Mouse (Mus musculus): ENCODE results near the gene Casq2. TPM values are rescaled to one million over a fixed set of nuclear protein-coding genes. Genes with fewer than 3 reads are reported as not detected.
A peak's percentile ranks its signal among the peaks of the same experiment; 100 is the strongest.

Casq2 gene
- polyA plus RNA-seq, 1 experiment from 2014 or later, result 0.66 TPM

DNA sequence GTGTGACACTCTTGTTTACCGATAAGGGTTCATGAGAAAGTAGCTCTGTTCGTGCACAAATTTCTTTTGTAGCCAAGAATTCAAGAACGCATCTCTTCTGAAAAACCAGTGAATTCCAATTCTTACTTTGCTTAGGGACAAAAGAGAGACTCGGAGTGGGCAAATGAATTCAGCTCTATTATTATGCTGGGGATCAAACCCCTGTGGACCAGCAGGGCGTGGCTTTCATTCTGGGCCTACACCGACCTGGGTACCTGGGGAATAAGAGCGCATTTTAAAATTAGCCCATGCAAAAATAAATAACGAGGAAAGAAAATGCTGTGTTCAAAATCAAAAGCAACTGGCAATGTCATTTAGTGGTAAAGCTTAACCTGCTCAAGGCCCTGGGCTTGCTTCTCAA is 32.9 kb upstream of the Casq2 start:
- Histone ChIP-seq H3K27ac (ENCODE audit: low read depth) (no peak overlapping the region), H3K36me3 (ENCODE audit: control insufficient read depth, insufficient read depth, low read length) (no peaks in the 10 kb centered on the region), H3K4me3 (ENCODE audit: low read depth, low read length) (no peak overlapping the region), H3K9me3 (ENCODE audit: control insufficient read depth, low read length) (no peaks in the 10 kb centered on the region), H3K27me3 (replicated peaks; ENCODE audit: control insufficient read depth, insufficient read depth, low read length) (no peaks in the 10 kb centered on the region), H3K4me2 (ENCODE audit: low read length) (no peak overlapping the region), H3K9ac (ENCODE audit: low read length) (no peak overlapping the region), H3K4me1 (replicated peaks; ENCODE audit: control insufficient read depth, insufficient read depth, low read length) (no peaks in the 10 kb centered on the region)
- WGBS, result 67% methylated on average over 8 of the region's 8 CpGs
- DNase-seq (ENCODE audit: low spot score) (peak; percentile 23), ATAC-seq (replicated peaks; ENCODE audit: low FRiP score, low TSS enrichment, low read depth) (no peak)

DNA sequence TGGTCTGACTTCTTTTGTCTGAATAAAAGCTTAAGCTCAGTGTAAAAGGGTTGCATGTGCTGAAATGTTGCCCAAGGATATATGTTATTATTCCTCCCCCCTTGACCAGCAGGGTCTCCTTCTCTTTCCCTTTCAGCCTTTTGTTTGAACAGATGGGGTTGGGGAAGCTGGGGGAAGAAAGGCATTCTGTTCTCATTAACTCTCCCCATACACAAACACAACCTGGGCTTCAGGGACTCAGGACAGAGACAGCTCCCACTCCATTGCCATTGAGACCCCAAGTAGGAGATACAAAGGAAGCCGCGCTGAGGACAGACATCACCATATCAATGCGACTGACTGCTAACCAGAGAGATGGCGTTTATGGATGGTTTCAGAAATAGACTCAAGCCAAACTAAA is 30.3 kb upstream of the Casq2 start:
- Histone ChIP-seq H3K36me3 (ENCODE audit: control insufficient read depth, insufficient read depth, low read length) (no peaks in the 10 kb centered on the region), H3K4me3 (ENCODE audit: low read depth, low read length) (no peak overlapping the region), H3K9me3 (ENCODE audit: control insufficient read depth, low read length) (no peaks in the 10 kb centered on the region), H3K27ac (ENCODE audit: low read depth) (no peak overlapping the region), H3K4me2 (ENCODE audit: low read length) (no peak overlapping the region), H3K4me1 (replicated peaks; ENCODE audit: control insufficient read depth, insufficient read depth, low read length) (no peaks in the 10 kb centered on the region), H3K9ac (ENCODE audit: low read length) (no peak overlapping the region), H3K27me3 (replicated peaks; ENCODE audit: control insufficient read depth, insufficient read depth, low read length) (no peaks in the 10 kb centered on the region)
- no peak for DNase-seq (ENCODE audit: low spot score)
- no peak for ATAC-seq (replicated peaks; ENCODE audit: low FRiP score, low TSS enrichment, low read depth)
- WGBS, result 70% methylated on average over 4 of the region's 4 CpGs

DNA sequence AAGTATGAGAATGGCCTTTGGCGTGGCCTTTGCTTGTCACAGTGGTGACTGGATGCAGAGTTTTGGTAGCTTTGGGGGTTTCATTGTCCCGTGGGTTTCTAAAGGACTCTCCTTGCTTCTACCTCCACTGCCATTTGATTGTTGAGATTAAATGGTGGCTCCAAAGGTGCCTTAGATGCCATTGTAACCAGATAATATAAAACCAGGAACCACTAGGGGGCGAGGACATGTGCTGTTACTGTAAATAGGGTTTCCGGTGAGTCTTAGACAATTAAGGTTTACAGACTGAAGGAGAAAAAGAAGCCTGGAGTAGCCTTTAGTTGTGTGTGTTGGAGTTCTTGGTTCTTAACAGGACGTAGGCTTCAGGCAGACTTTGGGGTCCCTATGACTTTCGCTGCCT is 26.1 kb upstream of the Casq2 start:
- 75% methylated on average over 6 of the region's 6 CpGs for WGBS
- DNase-seq (ENCODE audit: low spot score) (no peak), ATAC-seq (replicated peaks; ENCODE audit: low FRiP score, low TSS enrichment, low read depth) (no peak)
- no peaks in the 10 kb centered on the region for H3K9me3 ChIP-seq (ENCODE audit: control insufficient read depth, low read length)
- no peak overlapping the region for H3K4me3 ChIP-seq (ENCODE audit: low read depth, low read length)
- H3K36me3 ChIP-seq (ENCODE audit: control insufficient read depth, insufficient read depth, low read length), result no peaks in the 10 kb centered on the region
- H3K27me3 ChIP-seq (replicated peaks; ENCODE audit: control insufficient read depth, insufficient read depth, low read length), result no peaks in the 10 kb centered on the region
- 0 out of 2 replicates have a peak, but pooled peaks cover 3% of the 10 kb centered on the region for H3K4me1 ChIP-seq (replicated peaks; ENCODE audit: control insufficient read depth, insufficient read depth, low read length)
- H3K27ac ChIP-seq (ENCODE audit: low read depth), result no peak overlapping the region
- H3K9ac ChIP-seq (ENCODE audit: low read length), result no peak overlapping the region
- no peak overlapping the region for H3K4me2 ChIP-seq (ENCODE audit: low read length)

DNA sequence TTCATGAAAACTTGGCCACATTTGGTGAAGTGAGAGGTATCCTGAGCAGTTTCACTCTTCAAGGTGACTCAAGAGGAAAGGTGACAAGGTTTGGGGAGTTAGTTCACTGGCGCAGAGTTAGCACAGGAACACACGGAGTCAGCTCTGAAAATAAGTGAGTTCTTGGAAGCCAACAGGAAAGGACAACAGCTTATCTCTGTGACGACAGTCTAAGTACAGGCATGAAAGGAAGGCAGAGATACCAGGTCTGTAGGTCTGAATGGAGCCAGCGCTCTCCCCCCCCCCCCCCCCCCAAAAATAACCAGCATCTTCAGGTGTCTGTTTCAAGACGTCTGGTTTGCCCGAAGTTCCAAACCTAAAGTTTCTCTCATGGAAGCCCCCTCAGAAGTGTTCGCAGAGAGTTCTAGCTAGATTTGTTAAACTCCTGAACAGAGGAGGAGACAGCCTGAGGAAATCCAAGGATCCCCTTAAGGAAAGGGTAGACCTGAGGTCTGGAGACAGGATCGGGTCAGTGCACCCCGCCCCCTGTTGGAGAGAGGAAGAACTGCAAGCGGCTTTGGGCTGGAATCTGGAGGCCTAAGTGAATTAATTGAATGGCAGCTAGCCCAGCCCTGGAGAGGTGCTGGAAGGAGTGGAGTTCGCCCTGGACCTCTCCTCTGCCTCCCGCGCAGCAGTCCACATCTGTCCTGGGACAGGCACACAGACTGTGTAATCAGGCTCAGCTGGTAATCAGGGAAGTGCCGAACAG is 24.1 kb upstream of the Casq2 start:
- no peaks in the 10 kb centered on the region for H3K36me3 ChIP-seq (ENCODE audit: control insufficient read depth, insufficient read depth, low read length)
- 43% methylated on average over 14 of the region's 14 CpGs for WGBS
- no peak overlapping the region for H3K4me2 ChIP-seq (ENCODE audit: low read length)
- no peak overlapping the region for H3K4me3 ChIP-seq (ENCODE audit: low read depth, low read length)
- ATAC-seq (replicated peaks; ENCODE audit: low FRiP score, low TSS enrichment, low read depth), result no peak
- H3K9ac ChIP-seq (ENCODE audit: low read length), result no peak overlapping the region
- peak; percentile 77 for DNase-seq (ENCODE audit: low spot score)
- H3K4me1 ChIP-seq (replicated peaks; ENCODE audit: control insufficient read depth, insufficient read depth, low read length), result 0 out of 2 replicates have a peak, but pooled peaks cover 3% of the 10 kb centered on the region
- H3K27me3 ChIP-seq (replicated peaks; ENCODE audit: control insufficient read depth, insufficient read depth, low read length), result no peaks in the 10 kb centered on the region
- no peak overlapping the region for H3K27ac ChIP-seq (ENCODE audit: low read depth)
- no peaks in the 10 kb centered on the region for H3K9me3 ChIP-seq (ENCODE audit: control insufficient read depth, low read length)

DNA sequence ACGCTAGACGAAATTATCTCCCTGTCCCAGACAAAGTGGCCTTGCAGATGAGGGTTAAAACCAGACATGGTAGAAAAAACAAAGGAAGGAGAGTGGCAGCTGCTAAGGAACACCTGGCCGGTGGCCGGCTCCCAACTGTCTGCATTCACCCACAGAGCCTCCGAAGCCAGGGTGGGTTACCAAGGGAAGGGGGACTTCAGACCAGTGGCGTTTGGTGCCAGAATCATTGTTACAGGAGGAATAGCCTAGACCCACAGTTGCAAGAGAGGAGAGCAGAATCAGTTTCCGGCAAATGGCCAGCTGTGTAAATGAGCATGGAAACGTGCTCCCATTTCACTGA is 23.6 kb upstream of the Casq2 start:
- no peaks in the 10 kb centered on the region for H3K9me3 ChIP-seq (ENCODE audit: control insufficient read depth, low read length)
- no peak for DNase-seq (ENCODE audit: low spot score)
- no peak overlapping the region for H3K27ac ChIP-seq (ENCODE audit: low read depth)
- no peak overlapping the region for H3K4me3 ChIP-seq (ENCODE audit: low read depth, low read length)
- 38% methylated on average over 8 of the region's 8 CpGs for WGBS
- H3K36me3 ChIP-seq (ENCODE audit: control insufficient read depth, insufficient read depth, low read length), result no peaks in the 10 kb centered on the region
- H3K4me2 ChIP-seq (ENCODE audit: low read length), result no peak overlapping the region
- no peak for ATAC-seq (replicated peaks; ENCODE audit: low FRiP score, low TSS enrichment, low read depth)
- H3K27me3 ChIP-seq (replicated peaks; ENCODE audit: control insufficient read depth, insufficient read depth, low read length), result no peaks in the 10 kb centered on the region
- H3K9ac ChIP-seq (ENCODE audit: low read length), result no peak overlapping the region
- H3K4me1 ChIP-seq (replicated peaks; ENCODE audit: control insufficient read depth, insufficient read depth, low read length), result 0 out of 2 replicates have a peak, but pooled peaks cover 3% of the 10 kb centered on the region

DNA sequence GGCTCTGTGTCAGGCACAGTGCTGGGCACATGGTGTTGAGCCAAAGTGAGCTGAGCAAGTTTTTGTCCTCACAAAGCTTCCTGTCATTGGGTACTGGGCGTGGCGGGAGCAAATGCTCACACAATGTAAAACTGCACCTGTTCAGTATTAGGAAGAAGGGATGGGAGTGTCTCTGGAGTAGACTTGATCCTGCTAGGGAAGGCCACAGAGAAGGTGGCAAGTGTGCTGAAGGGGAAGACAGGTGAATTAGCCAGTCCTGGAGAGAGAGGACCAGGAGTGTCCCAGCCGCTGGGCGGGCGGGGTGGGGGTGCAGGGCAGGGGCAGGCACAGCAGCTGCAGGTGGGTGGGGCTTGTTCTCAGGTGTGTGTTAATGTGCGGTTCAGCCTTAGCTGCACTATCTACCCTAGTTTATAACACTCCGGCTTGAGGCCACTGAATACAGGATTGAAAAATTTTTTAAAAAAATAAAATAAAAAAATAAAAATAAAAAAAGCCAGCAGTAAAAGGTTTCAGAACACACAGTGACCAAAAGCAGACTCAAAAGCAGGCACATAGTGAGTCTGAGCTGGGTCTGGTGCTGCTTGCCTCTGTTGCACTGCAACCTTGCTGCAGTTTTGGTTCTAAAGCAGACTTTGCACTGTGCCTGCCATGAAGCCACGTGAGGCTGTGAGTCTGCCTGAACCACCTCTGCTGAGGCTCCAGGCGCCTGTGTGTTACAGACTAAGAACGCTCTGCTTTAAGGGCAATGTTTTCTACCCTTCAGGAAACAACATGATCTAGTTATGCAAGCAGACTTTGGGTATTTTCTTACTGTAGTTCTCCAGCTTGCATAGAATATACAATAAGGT is 22.7 kb upstream of the Casq2 start:
- peak; percentile 88 for ATAC-seq (replicated peaks; ENCODE audit: low FRiP score, low TSS enrichment, low read depth)
- 64% methylated on average over 10 of the region's 10 CpGs for WGBS

DNA sequence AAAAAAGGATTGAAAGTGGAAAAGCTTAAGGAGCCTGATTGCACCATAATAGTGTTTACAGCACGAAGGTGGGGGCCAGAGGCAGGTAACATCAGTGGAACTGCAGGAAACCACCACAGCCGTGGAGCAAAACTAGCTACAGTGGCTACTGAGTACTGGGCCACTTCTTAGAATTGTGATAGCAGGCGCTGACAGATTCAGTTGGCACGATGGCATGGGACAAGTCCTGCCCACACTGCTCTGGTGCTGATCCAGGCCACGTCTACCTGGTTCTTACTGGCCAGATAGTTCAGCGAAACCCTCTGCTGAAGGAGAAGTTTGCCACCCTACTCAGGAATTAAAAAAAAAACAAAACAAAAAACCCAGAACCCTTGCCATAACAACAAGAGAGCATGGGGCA is 21.6 kb upstream of the Casq2 start:
- Histone ChIP-seq H3K36me3 (ENCODE audit: control insufficient read depth, insufficient read depth, low read length) (no peaks in the 10 kb centered on the region), H3K9me3 (ENCODE audit: control insufficient read depth, low read length) (no peaks in the 10 kb centered on the region), H3K9ac (ENCODE audit: low read length) (no peak overlapping the region), H3K27ac (ENCODE audit: low read depth) (no peak overlapping the region), H3K27me3 (replicated peaks; ENCODE audit: control insufficient read depth, insufficient read depth, low read length) (no peaks in the 10 kb centered on the region), H3K4me2 (ENCODE audit: low read length) (no peak overlapping the region), H3K4me1 (replicated peaks; ENCODE audit: control insufficient read depth, insufficient read depth, low read length) (0 out of 2 replicates have a peak, but pooled peaks cover 3% of the 10 kb centered on the region), H3K4me3 (ENCODE audit: low read depth, low read length) (no peak overlapping the region)
- no peak for ATAC-seq (replicated peaks; ENCODE audit: low FRiP score, low TSS enrichment, low read depth)
- WGBS, result 84% methylated on average over 6 of the region's 6 CpGs
- DNase-seq (ENCODE audit: low spot score), result no peak

More for the DNA sequence above, 22.7 kb upstream of the Casq2 start:
- Histone ChIP-seq H3K9ac (ENCODE audit: low read length) (no peak overlapping the region), H3K27ac (ENCODE audit: low read depth) (no peak overlapping the region), H3K27me3 (replicated peaks; ENCODE audit: control insufficient read depth, insufficient read depth, low read length) (no peaks in the 10 kb centered on the region), H3K9me3 (ENCODE audit: control insufficient read depth, low read length) (no peaks in the 10 kb centered on the region), H3K4me2 (ENCODE audit: low read length) (no peak overlapping the region), H3K4me3 (ENCODE audit: low read depth, low read length) (no peak overlapping the region), H3K36me3 (ENCODE audit: control insufficient read depth, insufficient read depth, low read length) (no peaks in the 10 kb centered on the region), H3K4me1 (replicated peaks; ENCODE audit: control insufficient read depth, insufficient read depth, low read length) (0 out of 2 replicates have a peak, but pooled peaks cover 3% of the 10 kb centered on the region)
- DNase-seq (ENCODE audit: low spot score), result no peak

DNA sequence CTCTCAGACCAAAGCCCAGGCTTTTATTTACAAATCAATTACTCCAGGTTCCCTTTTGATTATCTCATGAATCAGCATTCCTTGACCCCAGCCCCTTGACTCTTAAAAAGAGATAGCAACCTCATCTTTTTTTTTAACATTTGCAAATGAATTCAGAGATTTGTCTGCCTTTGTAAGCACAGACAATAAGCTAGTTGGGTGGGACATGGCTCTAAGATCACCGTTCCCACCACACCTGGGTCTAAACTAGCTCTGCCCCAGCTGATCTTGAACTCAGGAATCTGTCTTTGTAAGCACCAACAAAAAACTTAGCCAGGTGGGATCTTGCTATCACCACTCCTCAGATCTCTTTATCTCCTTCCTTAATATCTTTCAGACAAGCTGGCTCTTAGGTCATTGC is 18.9 kb upstream of the Casq2 start:
- H3K27ac ChIP-seq (ENCODE audit: low read depth), result no peak overlapping the region
- WGBS, result 70% methylated on average over 1 of the region's 1 CpGs
- no peak overlapping the region for H3K4me3 ChIP-seq (ENCODE audit: low read depth, low read length)
- H3K27me3 ChIP-seq (replicated peaks; ENCODE audit: control insufficient read depth, insufficient read depth, low read length), result no peaks in the 10 kb centered on the region
- H3K9ac ChIP-seq (ENCODE audit: low read length), result no peak overlapping the region
- DNase-seq (ENCODE audit: low spot score) (no peak), ATAC-seq (replicated peaks; ENCODE audit: low FRiP score, low TSS enrichment, low read depth) (no peak)
- H3K36me3 ChIP-seq (ENCODE audit: control insufficient read depth, insufficient read depth, low read length), result no peaks in the 10 kb centered on the region
- no peaks in the 10 kb centered on the region for H3K9me3 ChIP-seq (ENCODE audit: control insufficient read depth, low read length)
- H3K4me2 ChIP-seq (ENCODE audit: low read length), result no peak overlapping the region
- 0 out of 2 replicates have a peak, but pooled peaks cover 3% of the 10 kb centered on the region for H3K4me1 ChIP-seq (replicated peaks; ENCODE audit: control insufficient read depth, insufficient read depth, low read length)
